Mouse (Mus musculus) heart, embryonic 13.5 days (tissue): ENCODE results near the gene Frmd6. TPM values are rescaled to one million over a fixed set of nuclear protein-coding genes. Genes with fewer than 3 reads are reported as not detected.
A peak's percentile ranks its signal among the peaks of the same experiment; 100 is the strongest.

Experiments
- ATAC-seq: fragments of 200-750 bp; cut with Nextera tagmentation; 2 replicates; pipeline ENCODE4 v1.8.0; 2017; ENCODE audit warnings: moderate TSS enrichment; ENCODE audit not compliant: insufficient number of reproducible peaks, low FRiP score, low TSS enrichment; ENCODE audit errors: extremely low read depth
- H3K27ac ChIP-seq: fragments of 300-500 bp; sonication (generic); replicated peaks from 2 replicates; pipeline ENCODE4 v1.5.1; 2015; ENCODE audit warnings: moderate library complexity, mild to moderate bottlenecking, inconsistent platforms
- H3K27me3 ChIP-seq: fragments of 300-500 bp; sonication (generic); replicated peaks from 2 replicates; pipeline ENCODE4 v1.6.1; 2015; ENCODE audit warnings: mild to moderate bottlenecking, inconsistent platforms
- H3K36me3 ChIP-seq: fragments of 300-500 bp; sonication (generic); 2 replicates; pipeline ENCODE4 v1.6.1; 2015; ENCODE audit warnings: mild to moderate bottlenecking, inconsistent platforms
- H3K4me1 ChIP-seq: fragments of 300-500 bp; sonication (generic); 2 replicates; pipeline ENCODE4 v1.6.1; 2015; ENCODE audit warnings: inconsistent platforms
- H3K4me2 ChIP-seq: fragments of 300-500 bp; sonication (generic); 2 replicates; pipeline ENCODE4 v1.6.1; 2015; ENCODE audit warnings: inconsistent platforms, mild to moderate bottlenecking, moderate library complexity
- H3K4me3 ChIP-seq: fragments of 300-500 bp; sonication (generic); 2 replicates; pipeline ENCODE4 v1.5.1; 2015; ENCODE audit warnings: moderate library complexity, mild to moderate bottlenecking, inconsistent platforms
- H3K9ac ChIP-seq: fragments of 300-500 bp; sonication (generic); 2 replicates; pipeline ENCODE4 v1.6.1; 2015; ENCODE audit warnings: inconsistent platforms, mild to moderate bottlenecking, moderate library complexity
- H3K9me3 ChIP-seq: fragments of 300-500 bp; sonication (generic); 2 replicates; pipeline ENCODE4 v1.6.1; 2016; ENCODE audit warnings: inconsistent platforms
- WGBS: fragments of 180-500 bp; shearing (Covaris S2); methylation state at CpG from one replicate; pipeline ENCODE4 v1.1.7; 2015; ENCODE audit warnings: mixed read lengths; 5-methylcytosine and 5-hydroxymethylcytosine counted together
- polyA plus RNA-seq: library from polyadenylated mRNA; unstranded; fragments of >200 nt; fragmentation: Nextera tagmentation; extraction: Ambion mirVana; gene quantifications from 2 replicates; pipeline ENCODE4 v1.2.1, GENCODE M21; 2015

The Frmd6 gene
- polyA plus RNA-seq, 1 experiment from 2014 or later, result 21.8 TPM

DNA sequence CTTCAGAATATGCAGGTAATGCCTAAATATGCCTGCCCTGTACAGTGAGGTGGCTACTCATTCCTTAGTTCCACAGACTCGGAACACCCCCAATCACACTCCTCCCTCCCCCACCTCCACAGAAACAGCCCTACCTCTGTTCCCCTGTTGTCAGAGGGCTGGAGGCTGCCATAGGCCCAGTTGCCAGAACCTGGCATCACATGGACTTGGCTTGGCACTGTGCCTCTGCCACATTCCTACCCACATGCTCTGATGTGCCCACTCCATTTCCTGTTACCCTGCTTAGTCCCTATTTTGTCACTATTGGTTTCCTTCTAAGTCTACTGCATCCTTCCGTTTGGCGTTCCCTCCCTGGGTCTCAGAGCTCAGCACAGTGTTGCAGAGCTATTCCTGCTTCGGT is 56.5 kb downstream of the Frmd6 start:
- Histone ChIP-seq H3K4me2 (no peak overlapping the region), H3K9ac (no peak overlapping the region), H3K27me3 (no peaks in the 10 kb centered on the region), H3K36me3 (peaks cover 79% of the 10 kb centered on the region), H3K4me1 (peaks cover 29% of the 10 kb centered on the region), H3K9me3 (no peaks in the 10 kb centered on the region), H3K27ac (peak overlapping the region; percentile 40; the same call in 1 of the 2 replicates), H3K4me3 (no peak overlapping the region)
- 82% methylated on average over 4 of the region's 4 CpGs for WGBS
- no peak for ATAC-seq

DNA sequence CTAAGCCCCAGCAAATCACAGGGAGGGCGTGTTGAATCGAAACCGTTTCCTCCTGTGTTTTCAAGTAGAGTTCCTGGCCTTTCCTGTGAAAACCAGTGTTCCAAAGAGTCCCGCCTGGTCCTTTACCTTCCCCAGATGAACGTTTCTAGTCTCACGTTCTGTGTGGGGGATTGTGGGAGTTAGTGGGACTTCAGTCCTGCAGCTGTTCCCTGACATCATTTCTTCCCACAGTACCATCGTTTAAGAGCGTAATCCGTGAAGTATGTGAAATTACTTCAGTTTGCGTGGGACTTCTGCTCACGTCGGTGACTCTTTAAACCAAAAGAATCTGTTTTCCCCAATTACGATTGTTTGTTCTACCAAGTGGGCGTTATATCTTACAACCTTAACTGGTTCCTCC is 57.8 kb downstream of the Frmd6 start:
- Histone ChIP-seq H3K36me3 (peaks cover 87% of the 10 kb centered on the region), H3K9me3 (no peaks in the 10 kb centered on the region)
- WGBS, result 90% methylated on average over 14 of the region's 14 CpGs

DNA sequence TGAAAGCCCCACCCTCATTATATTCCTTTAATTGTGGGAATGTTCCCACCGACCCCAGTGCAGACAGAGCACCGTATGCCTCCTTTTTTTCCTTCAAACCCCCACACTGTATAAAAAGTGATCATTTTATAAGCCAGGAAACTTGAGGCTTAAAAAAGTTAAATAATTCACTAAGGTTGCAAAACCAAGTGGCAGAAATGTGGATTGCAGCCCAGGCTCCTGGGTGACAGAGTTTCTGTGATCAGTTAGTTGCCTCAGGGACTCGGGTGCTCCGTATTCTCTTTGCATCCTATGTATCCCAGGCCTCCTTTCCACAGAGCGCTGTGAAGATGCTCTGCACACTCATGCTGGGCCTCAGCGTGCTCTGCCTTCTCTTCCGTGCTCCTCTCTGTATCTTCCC is 58.8 kb downstream of the Frmd6 start:
- Histone ChIP-seq H3K4me3 (no peak overlapping the region), H3K27me3 (no peaks in the 10 kb centered on the region), H3K36me3 (peaks cover 87% of the 10 kb centered on the region), H3K4me2 (no peak overlapping the region), H3K9me3 (no peaks in the 10 kb centered on the region), H3K9ac (no peak overlapping the region), H3K4me1 (peaks cover 25% of the 10 kb centered on the region), H3K27ac (no peak overlapping the region)
- WGBS, result 92% methylated on average over 7 of the region's 7 CpGs
- no peak for ATAC-seq

More for the DNA sequence above, 57.8 kb downstream of the Frmd6 start:
- H3K4me1 ChIP-seq, result peaks cover 28% of the 10 kb centered on the region
- no peak overlapping the region for H3K4me3 ChIP-seq
- H3K4me2 ChIP-seq, result no peak overlapping the region
- no peak overlapping the region for H3K27ac ChIP-seq
- no peaks in the 10 kb centered on the region for H3K27me3 ChIP-seq
- ATAC-seq, result no peak
- H3K9ac ChIP-seq, result no peak overlapping the region

DNA sequence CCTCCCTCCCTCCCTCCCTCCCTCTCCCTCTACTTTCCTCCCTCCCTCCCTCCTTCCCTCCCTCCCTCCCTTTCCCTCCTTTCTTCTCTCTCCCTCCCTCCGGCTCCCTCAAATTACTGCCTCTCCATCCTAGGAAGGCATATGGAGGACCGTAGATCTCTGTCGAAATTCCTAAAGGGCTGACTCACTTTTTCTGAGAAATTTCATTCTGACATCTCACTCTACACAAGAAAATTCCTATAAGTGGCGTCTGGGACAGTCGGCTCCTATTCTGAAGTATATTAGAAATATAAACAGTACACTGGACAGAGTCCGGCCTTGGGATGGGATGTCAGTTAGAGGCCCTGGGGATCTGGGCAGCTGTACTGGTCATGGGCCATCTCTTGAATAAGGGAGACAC is 59.7 kb downstream of the Frmd6 start:
- no peaks in the 10 kb centered on the region for H3K27me3 ChIP-seq
- WGBS, result 66% methylated on average over 5 of the region's 6 CpGs
- no peak overlapping the region for H3K9ac ChIP-seq
- H3K4me2 ChIP-seq, result no peak overlapping the region
- peaks cover 87% of the 10 kb centered on the region for H3K36me3 ChIP-seq
- H3K4me1 ChIP-seq, result peaks cover 24% of the 10 kb centered on the region
- H3K4me3 ChIP-seq, result no peak overlapping the region
- no peak for ATAC-seq
- H3K27ac ChIP-seq, result no peak overlapping the region
- no peaks in the 10 kb centered on the region for H3K9me3 ChIP-seq

DNA sequence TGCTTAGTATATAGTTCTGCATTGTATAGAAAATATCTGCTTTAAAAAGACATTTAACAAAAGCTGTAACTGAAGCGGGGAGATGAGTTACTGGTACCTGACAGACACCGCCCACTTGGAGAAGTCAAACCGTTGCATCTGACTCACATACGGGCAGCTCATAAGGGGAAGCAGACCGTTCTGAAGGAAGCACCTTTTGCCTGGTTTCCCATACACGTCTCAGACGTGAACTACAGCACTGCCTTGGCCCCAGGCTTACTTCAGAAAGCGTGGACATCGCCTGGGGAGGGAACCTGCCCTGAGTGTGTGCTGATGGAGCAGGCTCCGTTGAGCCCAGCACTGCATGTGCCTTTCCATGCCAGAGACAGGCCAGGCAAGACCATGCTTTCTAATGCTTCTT is 60.3 kb downstream of the Frmd6 start:
- Histone ChIP-seq H3K9me3 (no peaks in the 10 kb centered on the region), H3K4me1 (peaks cover 18% of the 10 kb centered on the region), H3K9ac (no peak overlapping the region), H3K27ac (no peak overlapping the region), H3K4me3 (no peak overlapping the region), H3K4me2 (no peak overlapping the region), H3K27me3 (no peaks in the 10 kb centered on the region), H3K36me3 (peaks cover 87% of the 10 kb centered on the region)
- 82% methylated on average over 10 of the region's 10 CpGs for WGBS
- ATAC-seq, result no peak

DNA sequence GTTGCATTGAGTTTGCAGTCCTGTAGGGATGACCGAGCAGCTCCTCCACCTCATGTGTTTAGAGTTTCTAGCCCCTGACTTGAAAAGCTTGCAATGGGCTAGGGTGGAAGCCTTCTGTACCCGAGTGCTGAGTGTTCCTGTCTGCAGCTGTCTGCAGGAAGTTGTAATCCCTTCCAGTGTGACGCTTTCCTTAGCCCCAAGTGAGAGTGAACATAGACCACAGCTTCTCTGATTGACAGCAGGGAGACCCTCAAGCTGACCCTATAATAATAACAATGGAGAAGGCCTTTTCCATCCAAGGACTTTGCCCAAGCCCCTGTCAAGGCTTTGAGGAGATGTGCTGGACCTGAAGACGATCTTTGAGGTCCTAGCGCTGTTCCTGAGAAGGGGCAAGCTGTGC is 65.1 kb downstream of the Frmd6 start:
- WGBS, result 69% methylated on average over 5 of the region's 5 CpGs
- peaks cover 91% of the 10 kb centered on the region for H3K36me3 ChIP-seq

DNA sequence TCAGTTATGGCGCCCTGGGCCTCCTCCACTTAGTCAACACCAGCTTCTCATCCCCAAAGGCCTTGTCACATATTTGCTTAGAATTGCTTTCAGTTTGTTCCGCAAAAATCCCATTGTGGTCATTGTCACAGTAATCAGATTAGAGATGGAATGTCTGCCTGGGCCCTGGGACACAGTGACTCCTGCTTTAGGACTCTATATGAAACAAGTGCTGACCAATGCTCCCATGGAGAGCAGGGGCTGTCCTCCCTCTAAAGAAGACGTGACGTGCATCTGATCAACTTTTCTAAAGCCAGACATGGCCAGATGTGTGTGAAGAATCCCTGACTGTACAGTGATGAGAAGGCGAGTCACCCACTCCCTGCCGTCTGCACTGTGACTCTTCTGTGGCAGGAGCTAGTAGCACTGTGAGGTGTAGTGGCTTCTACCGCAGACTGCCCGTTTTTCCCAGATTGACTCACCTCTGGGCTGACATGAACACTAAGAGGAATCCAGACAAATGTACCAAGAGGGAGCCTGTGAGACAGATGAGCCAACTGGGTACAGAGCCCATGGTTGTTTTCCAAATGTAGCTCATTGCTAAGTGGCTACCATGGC is 65.7 kb downstream of the Frmd6 start:
- peaks cover 88% of the 10 kb centered on the region for H3K36me3 ChIP-seq
- H3K4me1 ChIP-seq, result peaks cover 4% of the 10 kb centered on the region; the same call in 1 of the 2 replicates
- no peak overlapping the region for H3K4me2 ChIP-seq
- no peak overlapping the region for H3K27ac ChIP-seq
- H3K9me3 ChIP-seq, result no peaks in the 10 kb centered on the region
- no peak for ATAC-seq
- no peaks in the 10 kb centered on the region for H3K27me3 ChIP-seq
- 86% methylated on average over 8 of the region's 8 CpGs for WGBS
- no peak overlapping the region for H3K4me3 ChIP-seq
- H3K9ac ChIP-seq, result no peak overlapping the region

More for the DNA sequence above, 65.1 kb downstream of the Frmd6 start:
- H3K4me2 ChIP-seq, result no peak overlapping the region
- no peaks in the 10 kb centered on the region for H3K9me3 ChIP-seq
- H3K27ac ChIP-seq, result no peak overlapping the region
- H3K27me3 ChIP-seq, result no peaks in the 10 kb centered on the region
- peaks cover 4% of the 10 kb centered on the region; the same call in 1 of the 2 replicates for H3K4me1 ChIP-seq
- no peak overlapping the region for H3K9ac ChIP-seq
- H3K4me3 ChIP-seq, result no peak overlapping the region
- ATAC-seq, result no peak

DNA sequence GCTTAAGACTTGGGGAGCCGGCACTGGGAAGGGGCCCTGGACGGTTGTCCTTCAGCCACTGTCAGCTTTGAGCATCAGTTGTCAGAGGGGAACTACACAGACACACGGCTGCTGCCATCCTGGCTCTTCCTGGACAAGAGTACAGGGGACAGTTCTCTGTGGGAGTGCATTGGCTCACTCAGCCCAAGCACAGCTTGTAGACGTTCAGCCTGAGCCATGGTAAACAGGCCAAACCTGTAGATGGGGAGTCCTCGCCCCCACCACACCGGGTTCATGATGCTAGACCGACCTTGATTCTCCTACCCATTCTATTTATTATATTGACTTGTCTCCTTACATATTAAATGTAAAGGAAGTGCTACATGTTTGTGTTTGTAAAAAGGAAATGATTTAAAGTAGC is 70.0 kb downstream of the Frmd6 start:
- ATAC-seq, result no peak
- Histone ChIP-seq H3K9me3 (no peaks in the 10 kb centered on the region), H3K4me3 (no peak overlapping the region), H3K27ac (no peak overlapping the region), H3K36me3 (peaks cover 96% of the 10 kb centered on the region), H3K9ac (no peak overlapping the region), H3K4me1 (no peaks in the 10 kb centered on the region), H3K27me3 (no peaks in the 10 kb centered on the region), H3K4me2 (no peak overlapping the region)
- 78% methylated on average over 7 of the region's 7 CpGs for WGBS

DNA sequence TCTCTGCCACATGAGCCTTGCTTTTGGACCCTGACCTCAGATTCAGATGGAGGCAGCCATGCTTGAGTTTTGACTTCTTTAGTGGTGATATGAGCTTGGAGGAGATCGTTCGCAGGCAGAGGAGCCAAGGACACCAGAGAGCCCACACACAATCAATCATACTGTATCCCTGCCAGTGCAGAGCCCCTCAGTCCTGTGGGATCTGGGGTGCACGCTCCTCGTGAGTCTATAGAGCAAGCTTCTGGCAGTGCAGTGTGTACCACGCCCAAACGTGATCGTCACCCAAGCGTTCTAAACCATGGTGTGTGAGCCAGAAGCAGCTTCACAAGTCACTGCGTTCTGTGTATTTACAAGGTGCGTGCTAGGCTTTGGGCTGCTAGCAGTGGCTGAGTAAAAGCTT is 70.8 kb downstream of the Frmd6 start:
- H3K36me3 ChIP-seq, result peaks cover 95% of the 10 kb centered on the region
- WGBS, result 89% methylated on average over 10 of the region's 10 CpGs

DNA sequence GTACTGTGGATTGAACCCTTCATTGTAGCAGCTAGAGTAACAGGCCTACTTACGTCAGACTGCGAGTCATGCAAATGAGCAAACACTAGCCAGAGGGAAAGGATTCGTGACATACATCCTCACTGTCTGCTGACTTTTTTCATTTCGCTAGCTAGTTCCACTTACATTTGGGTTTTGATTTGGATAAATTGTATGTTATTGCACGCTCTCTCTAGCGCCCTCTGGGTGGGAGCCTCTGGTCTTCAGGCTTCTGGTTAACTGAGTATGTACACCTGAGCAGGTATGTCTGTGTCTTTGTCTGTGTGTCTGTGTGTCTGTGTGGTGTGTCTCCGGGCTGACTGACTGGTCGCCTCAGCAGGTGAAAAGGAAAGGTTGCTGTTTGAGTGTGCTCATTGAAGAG is 72.1 kb downstream of the Frmd6 start:
- no peak overlapping the region for H3K27ac ChIP-seq
- no peak for ATAC-seq
- H3K4me1 ChIP-seq, result no peaks in the 10 kb centered on the region
- WGBS, result 83% methylated on average over 8 of the region's 8 CpGs
- H3K9me3 ChIP-seq, result no peaks in the 10 kb centered on the region
- H3K4me2 ChIP-seq, result no peak overlapping the region
- H3K9ac ChIP-seq, result no peak overlapping the region
- H3K27me3 ChIP-seq, result no peaks in the 10 kb centered on the region
- H3K36me3 ChIP-seq, result peaks cover 93% of the 10 kb centered on the region
- no peak overlapping the region for H3K4me3 ChIP-seq

More for the DNA sequence above, 70.8 kb downstream of the Frmd6 start:
- Histone ChIP-seq H3K9me3 (no peaks in the 10 kb centered on the region), H3K4me2 (no peak overlapping the region), H3K27ac (no peak overlapping the region), H3K4me1 (no peaks in the 10 kb centered on the region), H3K27me3 (no peaks in the 10 kb centered on the region), H3K9ac (no peak overlapping the region), H3K4me3 (no peak overlapping the region)
- no peak for ATAC-seq

DNA sequence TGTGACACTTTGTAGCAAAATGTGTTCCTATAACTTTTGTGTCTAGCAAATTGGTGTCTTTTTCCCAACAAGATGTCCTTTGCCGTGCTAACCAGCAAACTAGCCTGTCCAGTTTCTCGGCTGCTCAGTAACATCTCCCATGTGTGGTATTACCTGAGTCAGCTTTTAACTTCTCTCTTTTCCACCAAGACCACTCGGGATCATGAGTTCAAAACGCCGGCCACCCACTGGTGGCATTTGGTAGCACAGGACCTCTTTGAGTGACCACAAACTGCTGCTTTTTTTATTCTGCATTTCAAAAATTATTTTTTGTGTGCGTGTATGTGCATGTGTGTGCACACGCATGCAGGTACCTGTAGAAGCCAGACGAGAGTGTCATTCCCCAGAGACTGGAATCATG is 73.1 kb downstream of the Frmd6 start:
- Histone ChIP-seq H3K4me3 (no peak overlapping the region), H3K36me3 (peaks cover 93% of the 10 kb centered on the region), H3K9ac (no peak overlapping the region), H3K4me2 (no peak overlapping the region), H3K9me3 (no peaks in the 10 kb centered on the region), H3K4me1 (no peaks in the 10 kb centered on the region), H3K27me3 (no peaks in the 10 kb centered on the region), H3K27ac (no peak overlapping the region)
- WGBS, result 80% methylated on average over 8 of the region's 8 CpGs
- no peak for ATAC-seq

DNA sequence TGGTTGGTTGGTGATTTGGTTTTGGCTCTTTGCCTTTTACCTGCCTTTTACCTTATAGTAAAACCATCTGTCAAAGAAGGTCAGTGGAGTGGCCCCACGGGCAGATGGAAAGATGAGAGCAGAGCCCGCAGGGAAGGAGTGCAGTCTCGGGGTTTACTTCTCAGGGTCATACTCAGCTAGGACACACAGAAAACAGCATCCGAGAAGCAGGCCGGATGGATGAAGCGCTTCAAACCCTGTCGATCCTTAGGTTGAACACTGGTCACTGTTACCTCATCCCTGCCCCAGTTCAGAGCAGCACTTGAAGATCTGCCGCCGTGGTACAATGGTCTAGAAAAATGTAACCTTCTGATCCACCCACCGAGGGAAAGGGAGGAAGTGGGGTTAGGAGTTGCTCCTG is 79.2 kb downstream of the Frmd6 start:
- Histone ChIP-seq H3K9ac (no peak overlapping the region), H3K4me1 (peaks cover 16% of the 10 kb centered on the region), H3K27me3 (no peaks in the 10 kb centered on the region; the same call in 1 of the 2 replicates), H3K9me3 (no peaks in the 10 kb centered on the region), H3K4me2 (no peak overlapping the region), H3K36me3 (peaks cover 46% of the 10 kb centered on the region), H3K27ac (no peak overlapping the region), H3K4me3 (no peak overlapping the region)
- 82% methylated on average over 10 of the region's 10 CpGs for WGBS
- no peak for ATAC-seq
